Mouse (Mus musculus): ENCODE measurements around the gene Gcn1l1. TPM values are rescaled to one million over a fixed set of nuclear protein-coding genes. Genes with fewer than 3 reads are reported as not detected.

Gcn1l1 gene
- polyA plus RNA-seq, 1 experiment from 2014 or later: 47.8 TPM

DNA sequence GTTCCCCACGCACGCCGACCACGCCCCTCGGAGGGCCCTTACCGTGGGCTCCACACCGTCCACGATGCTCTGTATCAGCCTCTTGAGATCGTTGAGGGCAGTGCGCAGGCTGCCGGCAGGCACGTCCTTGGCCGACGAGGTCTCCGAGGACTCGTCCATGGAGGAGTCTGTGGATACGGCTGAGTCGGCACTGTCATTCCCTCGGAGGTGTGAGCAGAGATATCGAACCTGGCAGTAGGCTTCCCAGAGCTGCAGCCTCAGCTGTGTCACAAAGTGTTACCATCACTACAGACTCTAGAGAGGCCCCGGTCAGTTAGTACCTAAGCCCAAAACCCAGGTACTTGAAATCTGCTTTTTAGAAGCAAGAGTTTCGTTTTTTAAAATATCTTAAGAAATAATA is 97.6 kb downstream of the Gcn1l1 start:
- no peak for DNase-seq (ENCODE audit: low spot score)
- H3K36me3 ChIP-seq: no peaks in the 10 kb centered on the region
- H3K4me3 ChIP-seq: peak overlapping the region; percentile 48
- H3K27me3 ChIP-seq (ENCODE audit: insufficient read depth, poor library complexity, severe bottlenecking): peaks cover 27% of the 10 kb centered on the region
- no peak overlapping the region; the same call in 1 of the 2 replicates for H3K27ac ChIP-seq
- H3K4me1 ChIP-seq: peaks cover 24% of the 10 kb centered on the region
- 37% methylated on average over 22 of the region's 22 CpGs for WGBS
- H3K9me3 ChIP-seq: no peaks in the 10 kb centered on the region

DNA sequence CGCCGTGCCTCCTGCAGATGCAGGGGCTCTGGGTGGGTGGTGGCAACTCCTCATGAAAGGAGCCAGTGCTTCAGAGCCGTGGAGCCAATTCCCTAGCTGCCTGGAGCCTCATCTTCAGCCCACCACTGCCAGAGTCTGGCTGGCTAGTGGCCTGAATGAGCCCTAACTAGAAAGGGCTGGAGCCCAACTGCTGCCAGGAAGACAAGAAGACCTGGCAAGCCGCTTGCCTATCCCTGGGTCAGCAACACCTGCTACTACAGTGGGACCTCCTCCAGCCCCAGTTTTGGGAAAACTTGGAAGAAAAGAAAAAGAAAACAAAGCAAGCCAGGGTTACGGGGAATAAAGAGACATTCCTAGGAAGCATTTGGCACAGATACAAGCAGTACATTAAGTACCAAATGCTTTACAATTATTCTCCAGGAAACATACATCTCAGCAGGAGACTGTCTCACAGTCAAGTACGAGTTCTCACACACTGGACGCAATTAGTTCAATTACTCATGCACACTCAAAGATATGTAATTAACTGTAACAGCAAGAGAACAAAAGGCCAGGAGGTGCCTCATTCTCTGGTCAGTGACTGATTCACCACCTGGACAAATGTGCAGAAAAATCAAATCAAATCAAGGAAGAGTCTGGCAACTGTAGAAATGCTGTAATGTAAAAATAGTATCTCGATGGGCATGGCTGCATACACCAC is 101.5 kb downstream of the Gcn1l1 start:
- H3K27me3 ChIP-seq (ENCODE audit: insufficient read depth, poor library complexity, severe bottlenecking): peaks cover 36% of the 10 kb centered on the region
- H3K4me1 ChIP-seq: peaks cover 33% of the 10 kb centered on the region
- WGBS: 73% methylated on average over 8 of the region's 8 CpGs
- no peaks in the 10 kb centered on the region for H3K9me3 ChIP-seq
- no peak overlapping the region for H3K4me3 ChIP-seq
- H3K27ac ChIP-seq: no peak overlapping the region
- DNase-seq (ENCODE audit: low spot score): no peak
- no peaks in the 10 kb centered on the region for H3K36me3 ChIP-seq

DNA sequence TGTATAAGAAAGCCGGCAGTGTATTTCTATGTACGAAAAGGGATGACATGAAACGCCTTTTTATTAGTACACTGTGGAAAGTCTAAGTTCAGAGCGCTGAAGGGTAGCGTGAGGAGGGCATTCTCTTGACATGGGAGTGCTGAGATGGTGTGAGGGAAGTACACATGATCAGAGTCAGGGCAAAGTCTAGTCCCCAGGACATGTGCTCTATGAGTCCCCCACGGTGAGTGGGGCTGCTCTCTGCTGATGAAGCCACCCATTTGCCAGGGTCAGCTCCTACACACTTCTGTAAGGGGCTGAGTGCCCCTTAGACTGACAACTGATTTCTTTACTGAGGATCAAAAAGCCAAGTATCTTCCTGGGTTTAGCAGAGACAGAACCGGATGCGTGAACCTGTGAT is 102.2 kb downstream of the Gcn1l1 start:
- H3K27me3 ChIP-seq (ENCODE audit: insufficient read depth, poor library complexity, severe bottlenecking): peaks cover 38% of the 10 kb centered on the region; the same call in 1 of the 2 replicates
- no peaks in the 10 kb centered on the region for H3K9me3 ChIP-seq
- WGBS: 68% methylated on average over 8 of the region's 8 CpGs
- peak overlapping the region; percentile 43; the same call in 1 of the 2 replicates for H3K27ac ChIP-seq
- H3K36me3 ChIP-seq: no peaks in the 10 kb centered on the region
- peak; percentile 70 for DNase-seq (ENCODE audit: low spot score)
- peaks cover 30% of the 10 kb centered on the region for H3K4me1 ChIP-seq
- no peak overlapping the region for H3K4me3 ChIP-seq

DNA sequence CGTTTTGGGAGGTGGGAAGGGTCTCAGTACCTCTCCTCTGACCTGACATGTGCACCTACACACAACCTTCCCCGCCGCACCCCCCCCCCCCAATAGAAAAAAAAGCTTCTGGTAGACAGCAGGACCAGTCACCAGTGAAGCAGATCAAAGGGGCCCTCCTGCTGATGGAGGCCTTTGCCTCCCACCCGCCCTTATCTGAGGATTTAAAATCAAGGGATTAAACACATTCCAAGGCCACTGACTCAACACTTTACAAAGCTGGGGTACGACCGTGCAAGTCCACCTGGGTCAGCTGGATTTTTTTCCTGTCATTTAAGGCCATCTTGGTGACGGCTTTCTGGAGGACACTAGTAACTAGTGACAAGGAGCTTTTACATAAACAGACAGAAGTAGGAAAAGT is 102.8 kb downstream of the Gcn1l1 start:
- H3K27ac ChIP-seq: no peak overlapping the region
- H3K36me3 ChIP-seq: no peaks in the 10 kb centered on the region
- DNase-seq (ENCODE audit: low spot score): peak; percentile 77

DNA sequence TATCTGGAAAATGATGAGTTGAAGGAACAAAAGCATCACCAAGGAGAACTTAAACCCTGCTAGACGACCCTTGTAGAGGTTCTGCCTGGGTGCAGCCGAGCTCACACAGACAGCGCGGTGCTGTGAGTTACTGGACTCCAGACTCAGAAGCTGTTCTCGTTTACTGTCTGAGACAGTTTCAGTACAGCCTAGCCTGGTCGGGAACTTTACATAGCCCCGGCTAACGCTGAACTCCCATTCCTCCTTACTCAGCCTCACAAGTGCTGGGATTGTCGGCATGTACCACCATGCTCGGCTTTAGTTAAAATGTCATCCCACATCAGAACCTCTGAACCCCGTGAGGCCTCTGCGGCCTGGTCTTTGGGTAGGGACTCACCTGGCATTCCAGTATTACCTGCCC is 103.9 kb downstream of the Gcn1l1 start:
- WGBS: 82% methylated on average over 12 of the region's 12 CpGs
- H3K27ac ChIP-seq: no peak overlapping the region
- peaks cover 39% of the 10 kb centered on the region; the same call in 1 of the 2 replicates for H3K27me3 ChIP-seq (ENCODE audit: insufficient read depth, poor library complexity, severe bottlenecking)
- peaks cover 24% of the 10 kb centered on the region for H3K4me1 ChIP-seq
- DNase-seq (ENCODE audit: low spot score): peak; percentile 57
- no peak overlapping the region for H3K4me3 ChIP-seq
- H3K36me3 ChIP-seq: no peaks in the 10 kb centered on the region
- H3K9me3 ChIP-seq: no peaks in the 10 kb centered on the region

More for the DNA sequence above, 102.8 kb downstream of the Gcn1l1 start:
- no peak overlapping the region for H3K4me3 ChIP-seq
- no peaks in the 10 kb centered on the region for H3K9me3 ChIP-seq
- WGBS: 7% methylated on average over 7 of the region's 7 CpGs
- peaks cover 24% of the 10 kb centered on the region for H3K4me1 ChIP-seq
- peaks cover 39% of the 10 kb centered on the region; the same call in 1 of the 2 replicates for H3K27me3 ChIP-seq (ENCODE audit: insufficient read depth, poor library complexity, severe bottlenecking)

DNA sequence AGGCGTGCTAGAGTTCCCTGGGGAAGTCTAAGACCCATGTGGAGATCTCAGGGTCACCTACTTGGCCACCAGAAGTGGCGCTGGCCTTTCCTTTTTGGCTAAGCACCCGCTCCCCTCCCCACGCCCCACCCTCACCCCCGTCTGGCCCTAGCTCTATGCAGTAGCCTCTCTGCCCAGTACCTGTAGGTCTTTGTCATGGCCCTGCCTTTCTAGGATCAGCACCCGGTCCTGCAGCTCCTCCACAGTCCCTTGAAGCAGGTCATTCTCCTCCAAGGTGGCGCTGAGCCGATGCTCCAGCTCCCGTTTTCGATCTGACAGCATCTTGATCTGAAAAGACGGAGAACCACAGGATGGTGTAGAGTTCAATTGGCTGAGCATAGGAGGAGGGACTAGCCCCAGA is 104.9 kb downstream of the Gcn1l1 start:
- Histone ChIP-seq H3K36me3 (no peaks in the 10 kb centered on the region), H3K27me3 (ENCODE audit: insufficient read depth, poor library complexity, severe bottlenecking) (peaks cover 39% of the 10 kb centered on the region; the same call in 1 of the 2 replicates), H3K27ac (no peak overlapping the region; the same call in 1 of the 2 replicates), H3K4me3 (no peak overlapping the region), H3K9me3 (no peaks in the 10 kb centered on the region), H3K4me1 (peaks cover 24% of the 10 kb centered on the region)
- 81% methylated on average over 11 of the region's 11 CpGs for WGBS
- DNase-seq (ENCODE audit: low spot score): peak; percentile 55

DNA sequence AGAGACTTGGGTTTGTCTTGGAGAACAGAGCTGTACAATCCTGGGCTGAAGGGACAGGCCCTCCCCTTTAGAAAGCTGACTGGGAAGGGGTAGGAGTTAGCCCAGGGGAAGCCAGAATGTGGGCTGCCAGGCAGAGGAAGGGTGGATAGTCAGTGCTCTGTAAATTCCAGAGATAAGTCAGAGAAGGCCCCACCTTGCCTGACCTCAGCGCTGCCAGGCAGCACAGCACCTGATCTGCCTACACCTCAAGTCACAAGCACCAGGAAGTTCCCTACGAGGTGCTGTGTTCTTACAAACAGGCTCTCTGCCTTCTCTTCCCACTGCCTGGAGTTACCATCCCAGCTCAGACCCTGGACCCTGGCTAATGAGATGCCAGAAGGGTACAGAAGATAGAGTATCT is 105.4 kb downstream of the Gcn1l1 start:
- no peaks in the 10 kb centered on the region for H3K9me3 ChIP-seq
- DNase-seq (ENCODE audit: low spot score): peak; percentile 56
- H3K36me3 ChIP-seq: no peaks in the 10 kb centered on the region
- peaks cover 24% of the 10 kb centered on the region for H3K4me1 ChIP-seq
- H3K27ac ChIP-seq: no peak overlapping the region
- no peak overlapping the region for H3K4me3 ChIP-seq
- 40% methylated on average over 2 of the region's 2 CpGs for WGBS
- peaks cover 39% of the 10 kb centered on the region; the same call in 1 of the 2 replicates for H3K27me3 ChIP-seq (ENCODE audit: insufficient read depth, poor library complexity, severe bottlenecking)

DNA sequence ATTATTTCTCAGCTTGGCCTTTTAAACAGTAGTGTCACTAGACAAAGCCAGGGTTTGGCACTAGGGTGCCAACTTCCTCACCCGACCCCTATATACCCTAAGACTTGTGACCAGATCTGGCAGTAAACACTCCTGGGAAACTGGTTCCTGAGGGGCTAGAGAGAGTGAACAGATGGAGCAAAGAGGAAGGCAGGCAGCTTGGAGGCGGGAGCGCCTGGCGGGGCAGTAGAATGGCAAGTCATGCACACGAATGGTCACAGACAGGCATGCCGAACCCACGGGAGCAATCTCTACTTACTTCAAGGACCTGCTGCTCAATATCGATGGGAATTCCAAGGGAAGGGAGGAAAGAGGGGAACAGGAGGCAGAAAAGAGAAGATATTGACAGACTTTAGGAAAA is 106.8 kb downstream of the Gcn1l1 start:
- H3K27me3 ChIP-seq (ENCODE audit: insufficient read depth, poor library complexity, severe bottlenecking): peaks cover 36% of the 10 kb centered on the region; the same call in 1 of the 2 replicates
- 81% methylated on average over 8 of the region's 8 CpGs for WGBS
- H3K4me1 ChIP-seq: peaks cover 22% of the 10 kb centered on the region
- H3K36me3 ChIP-seq: no peaks in the 10 kb centered on the region
- H3K27ac ChIP-seq: no peak overlapping the region
- no peak for DNase-seq (ENCODE audit: low spot score)
- H3K4me3 ChIP-seq: no peak overlapping the region
- no peaks in the 10 kb centered on the region for H3K9me3 ChIP-seq

Small RNA genes within 50 kb of the gene (microRNA-seq; reads per million reads assigned to microRNA genes)
- not detected for gene Mir7029
- gene Mir7030: not detected

Other genes starting within 250 kb of the Gcn1l1 start
- gene Srsf9, start 238.1 kb upstream of the Gcn1l1 start, polyA plus RNA-seq (2016; fragmentation: Nextera tagmentation; extraction: Ambion mirVana): 154 and 293 TPM in 2 replicates
- 22.8 and 25.8 TPM in 2 replicates for gene Gatc, start 224.1 kb upstream of the Gcn1l1 start, polyA plus RNA-seq (2016; fragmentation: Nextera tagmentation; extraction: Ambion mirVana)
- 40.3 and 46.7 TPM in 2 replicates for gene Triap1, start 224.0 kb upstream of the Gcn1l1 start, polyA plus RNA-seq (2016; fragmentation: Nextera tagmentation; extraction: Ambion mirVana)
- 1,049 and 1,325 TPM in 2 replicates for gene Cox6a1, start 216.3 kb upstream of the Gcn1l1 start, polyA plus RNA-seq (2016; fragmentation: Nextera tagmentation; extraction: Ambion mirVana)
- 9.6 and 17.1 TPM in 2 replicates for gene Msi1, start 135.7 kb upstream of the Gcn1l1 start, polyA plus RNA-seq (2016; fragmentation: Nextera tagmentation; extraction: Ambion mirVana)
- gene Pla2g1b, start 99.0 kb upstream of the Gcn1l1 start, polyA plus RNA-seq (2016; fragmentation: Nextera tagmentation; extraction: Ambion mirVana): 0.48 and 1.4 TPM in 2 replicates
- gene Sirt4, start 80.5 kb upstream of the Gcn1l1 start, polyA plus RNA-seq (2016; fragmentation: Nextera tagmentation; extraction: Ambion mirVana): 18.7 and 19.0 TPM in 2 replicates
- 30.3 and 31.9 TPM in 2 replicates for gene Pxn, start 58.6 kb upstream of the Gcn1l1 start, polyA plus RNA-seq (2016; fragmentation: Nextera tagmentation; extraction: Ambion mirVana)
- 1,223 and 1,345 TPM in 2 replicates for gene Rplp0, start 5.8 kb upstream of the Gcn1l1 start, polyA plus RNA-seq (2016; fragmentation: Nextera tagmentation; extraction: Ambion mirVana)
- 16.5 and 18.8 TPM in 2 replicates for gene Rab35, start 66.7 kb downstream of the Gcn1l1 start, polyA plus RNA-seq (2016; fragmentation: Nextera tagmentation; extraction: Ambion mirVana)
- gene Bicdl1, start 166.4 kb downstream of the Gcn1l1 start, polyA plus RNA-seq (2016; fragmentation: Nextera tagmentation; extraction: Ambion mirVana): 8.2 and 11.1 TPM in 2 replicates

Measured in heart, embryonic 10.5 days (tissue).